Mouse (Mus musculus) lung, postnatal 14 days (tissue): ENCODE measurements around the gene Tprgl.

Experiments used
- DNase-seq: peaks from one replicate; pipeline ENCODE4 v3.0.0; 2021

Tprgl gene

DNA sequence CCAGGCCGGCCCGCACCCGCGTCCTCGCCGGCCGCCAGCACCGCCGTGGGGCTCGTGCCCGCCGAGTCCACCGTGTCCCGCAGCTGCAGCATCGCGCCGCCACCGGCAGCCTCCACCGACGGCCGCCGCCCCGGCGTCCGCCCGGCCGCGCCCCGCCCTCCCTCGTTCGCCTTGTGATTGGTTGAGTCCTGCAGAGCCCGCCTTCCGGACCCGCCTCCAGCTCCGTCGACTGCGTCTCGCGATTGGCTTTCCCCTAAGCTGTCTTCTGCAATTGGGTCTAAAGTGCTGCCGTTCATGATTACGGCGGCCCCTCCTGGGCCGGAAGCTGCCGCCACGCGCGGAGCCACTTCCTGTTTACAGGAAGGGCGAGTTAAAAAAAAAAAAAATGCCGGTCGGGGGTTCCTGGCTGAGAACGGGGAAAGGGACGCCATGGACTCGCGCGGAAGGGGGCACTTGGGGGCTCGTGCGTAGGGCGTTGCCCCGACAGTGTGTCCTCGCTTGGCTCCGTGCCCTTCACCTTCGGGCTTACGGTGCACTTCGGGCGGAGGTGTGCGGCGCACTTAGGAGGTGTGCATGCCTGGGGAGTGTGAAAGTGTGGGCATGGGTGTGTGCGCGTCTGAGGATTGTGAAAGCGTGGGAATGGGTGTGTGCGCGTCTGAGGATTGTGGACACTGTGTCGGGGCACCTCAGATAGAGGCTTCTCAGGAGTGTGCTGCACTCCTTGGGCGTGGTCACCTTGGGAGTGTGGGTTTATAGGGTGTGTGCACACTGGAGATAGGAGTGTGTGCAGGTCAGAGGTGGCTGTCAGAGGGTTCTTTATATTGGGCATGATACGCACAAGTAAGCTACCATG lies at the start of gene Tprgl:
TSS of gene Tprgl (minus strand) at position 129 of the 853 bp plus-strand sequence.
- peak; percentile 98 for DNase-seq

GRCm38 (mm10) chr4:154209825-154210224 lies 49.4 kb upstream of the Tprgl start:
- DNase-seq, result no peak

GRCm38 (mm10) chr4:154209054-154209453 lies 48.6 kb upstream of the Tprgl start:
- peak; percentile 53 for DNase-seq

DNA sequence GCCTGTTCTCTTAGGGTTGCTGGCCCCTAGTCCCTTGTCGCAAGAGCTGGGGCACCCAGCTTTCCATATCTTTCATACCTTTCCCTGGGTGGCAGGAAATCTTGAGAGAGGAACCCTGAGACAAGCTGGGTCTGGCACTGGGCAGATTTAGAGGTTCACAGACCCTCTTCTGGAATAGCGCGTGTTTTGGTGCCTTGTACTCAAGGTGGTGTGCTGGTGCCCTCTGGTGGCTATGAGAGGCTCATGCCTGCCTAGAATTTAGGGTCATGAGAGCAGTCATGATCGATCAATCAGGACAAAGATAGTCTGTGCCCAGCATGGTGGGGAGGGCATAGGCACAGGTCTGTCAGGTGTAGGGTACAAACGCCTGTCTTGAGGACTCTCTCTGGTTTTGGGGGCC lies 46.8 kb upstream of the Tprgl start:
- peak; percentile 79 for DNase-seq

- DNase-seq, result peak; percentile 76
These were observed 44.9 kb upstream of the Tprgl start for GRCm38 (mm10) chr4:154205392-154205791.

- no peak for DNase-seq
These were observed 44.1 kb upstream of the Tprgl start for GRCm38 (mm10) chr4:154204532-154204931.

DNA sequence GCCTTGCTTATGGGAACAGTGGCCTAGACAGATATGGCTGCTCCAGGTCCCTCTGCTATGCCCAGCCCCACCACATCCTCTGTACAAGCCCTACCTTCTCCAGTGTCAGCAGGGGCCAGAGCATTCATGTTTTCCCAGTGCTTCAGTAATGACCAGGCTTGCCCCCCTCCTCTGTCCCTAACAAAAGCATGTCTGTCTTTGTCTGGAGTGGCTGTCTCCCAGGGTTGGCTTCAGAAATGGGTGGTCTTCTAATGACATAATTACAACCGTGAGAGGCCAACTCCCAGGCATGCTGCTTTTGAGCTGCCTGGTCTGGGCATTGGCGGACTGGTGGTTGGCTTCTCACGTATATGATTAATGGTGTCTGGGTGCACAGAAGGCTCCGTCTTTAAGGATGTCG lies 41.0 kb upstream of the Tprgl start:
- DNase-seq, result no peak

- no peak for DNase-seq
These were observed 38.0 kb upstream of the Tprgl start for GRCm38 (mm10) chr4:154198377-154198961.

DNA sequence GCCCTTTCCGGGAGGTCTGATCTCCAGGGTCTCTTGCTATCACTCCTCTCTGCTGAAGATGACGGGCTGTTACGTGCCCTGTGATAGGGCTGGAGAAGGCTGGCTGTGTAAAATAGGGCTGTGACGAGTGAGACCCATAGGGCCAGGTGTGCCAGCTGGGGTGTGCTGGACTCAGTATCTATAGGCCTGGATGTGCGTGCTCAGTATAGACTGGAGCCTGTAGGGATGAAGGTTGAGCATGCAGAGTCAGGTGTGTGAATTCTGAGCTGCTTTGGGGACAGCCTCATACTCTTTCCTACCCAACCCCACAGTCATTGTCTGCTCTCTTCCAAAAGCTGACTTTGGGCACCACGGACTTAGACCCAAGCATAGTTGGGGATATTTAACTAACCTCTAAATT lies 37.5 kb upstream of the Tprgl start:
- no peak for DNase-seq

DNA sequence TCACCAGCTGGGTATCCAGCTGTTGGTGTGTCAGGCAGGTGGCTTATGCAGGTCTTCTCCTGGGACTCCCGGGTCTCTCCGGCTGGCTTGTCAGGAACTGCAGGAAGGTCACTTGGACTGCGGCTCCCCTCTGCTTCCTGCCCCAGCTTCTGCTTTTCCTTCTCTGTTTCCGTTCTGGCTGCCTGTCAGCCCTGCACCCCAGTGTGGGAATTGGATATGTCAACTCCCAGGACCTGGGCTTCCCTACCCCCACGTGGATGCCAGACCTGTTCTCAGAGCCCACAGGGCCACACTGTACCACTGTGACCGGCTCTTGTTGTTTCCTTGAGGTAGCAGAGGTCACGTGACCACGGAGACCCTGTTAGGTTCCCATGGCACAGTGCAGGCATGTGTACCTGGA lies 28.5 kb upstream of the Tprgl start:
- DNase-seq, result peak; percentile 35

DNA sequence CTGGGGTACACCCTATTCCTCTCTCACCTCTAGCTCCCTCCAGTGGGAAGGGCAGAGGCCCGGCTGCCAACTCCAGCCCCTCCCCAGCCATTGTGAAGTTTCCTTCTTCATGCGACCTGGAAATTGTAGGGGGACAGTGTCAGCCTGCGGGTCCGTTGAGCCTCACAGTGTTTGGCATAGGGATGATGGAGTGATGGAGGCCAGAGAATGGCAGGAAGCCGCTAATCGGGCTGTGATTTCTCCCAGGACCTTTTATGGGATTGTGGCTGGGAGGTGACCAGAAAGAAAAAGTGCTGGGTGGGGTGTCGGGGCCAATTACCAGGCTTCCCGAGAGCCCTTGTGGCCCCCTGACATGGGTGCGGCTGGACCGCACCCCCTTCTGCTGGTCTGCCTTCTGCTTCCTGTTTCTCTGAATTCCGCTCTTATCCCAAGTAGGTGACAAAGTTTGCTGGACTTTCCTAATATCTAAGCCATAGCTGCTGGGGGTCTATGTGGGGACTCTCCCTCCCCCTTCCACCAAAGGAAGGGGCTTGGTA lies 25.6 kb upstream of the Tprgl start:
- peak; percentile 39 for DNase-seq

GRCm38 (mm10) chr4:154185001-154185400 lies 24.5 kb upstream of the Tprgl start:
- DNase-seq, result no peak

GRCm38 (mm10) chr4:154183566-154183965 lies 23.1 kb upstream of the Tprgl start:
- DNase-seq, result peak; percentile 54

- DNase-seq, result peak; percentile 55
These were observed 20.5 kb upstream of the Tprgl start for GRCm38 (mm10) chr4:154181001-154181400.

GRCm38 (mm10) chr4:154177257-154177656 lies 16.8 kb upstream of the Tprgl start:
- DNase-seq, result peak; percentile 70

DNA sequence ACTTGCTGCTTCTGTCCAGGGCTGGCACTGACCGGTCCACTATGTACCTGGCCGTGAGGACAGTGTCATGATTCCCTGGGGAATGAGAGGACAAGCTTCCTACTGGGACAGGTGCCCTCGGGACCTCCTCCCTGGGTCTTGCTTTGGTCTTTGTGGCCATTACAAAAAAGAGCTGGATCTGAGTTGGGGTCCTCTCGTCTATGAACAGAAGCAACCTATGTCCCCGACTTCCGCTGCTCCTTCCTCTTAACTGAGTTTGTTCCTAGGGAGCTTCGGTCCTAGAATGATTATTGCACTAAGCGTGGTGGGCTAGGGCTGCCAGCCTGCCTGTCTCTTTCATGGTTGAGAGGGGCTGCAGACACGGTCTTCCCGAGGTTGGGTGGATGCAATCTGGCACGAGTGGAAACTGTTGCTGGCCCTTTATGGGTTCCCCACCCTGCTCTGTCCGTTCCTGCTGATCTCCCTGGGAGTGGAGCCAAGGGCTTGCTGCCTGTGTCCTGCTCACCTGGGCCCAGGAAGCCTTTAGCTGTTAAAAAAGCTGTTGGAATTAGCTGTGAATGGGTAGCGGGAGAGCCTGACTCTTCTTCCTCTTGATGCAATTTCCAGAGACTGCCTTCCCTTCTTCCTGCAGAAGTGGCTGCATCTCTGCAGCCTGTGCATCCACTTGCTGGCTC lies 11.6 kb upstream of the Tprgl start:
- no peak for DNase-seq

DNA sequence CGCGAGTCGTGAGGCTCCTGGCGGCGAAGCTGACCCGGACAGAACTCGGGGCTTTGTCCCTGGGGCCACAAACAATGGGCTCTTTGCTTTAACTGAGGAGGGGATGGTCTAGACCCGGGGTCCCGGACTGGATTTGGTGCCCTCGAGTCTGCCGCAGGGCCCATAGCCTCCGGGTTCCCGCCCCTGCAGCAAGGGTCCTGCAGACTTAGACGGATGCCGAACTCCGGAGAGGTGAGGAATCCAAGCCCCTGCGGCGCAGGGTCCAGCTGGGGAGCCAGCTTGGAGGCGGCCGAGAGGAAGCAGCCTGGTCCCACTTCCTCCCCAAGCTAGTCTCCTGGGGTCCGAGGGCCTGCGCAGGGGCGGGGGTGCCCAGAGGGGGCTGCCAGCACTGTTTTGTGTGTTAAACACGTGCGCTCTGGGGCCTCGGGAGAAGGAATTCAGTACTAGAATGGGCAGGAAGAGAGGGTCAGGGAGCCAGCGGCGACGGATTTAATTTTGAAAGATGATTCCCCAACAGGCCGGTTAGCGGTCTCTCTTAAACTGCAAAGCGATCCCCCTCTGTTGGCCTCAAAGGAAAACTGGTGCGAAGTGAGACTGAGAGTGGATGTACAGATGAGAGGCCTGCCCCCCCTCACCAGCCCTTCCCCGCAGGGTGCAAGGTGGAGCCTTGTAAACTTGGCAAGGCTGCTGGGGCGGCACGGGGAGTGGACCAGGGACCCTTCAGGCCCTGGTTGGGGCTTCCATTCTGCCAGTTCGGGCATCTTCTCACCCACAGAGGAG lies 10.9 kb upstream of the Tprgl start:
- DNase-seq, result no peak

GRCm38 (mm10) chr4:154170506-154171150 lies 10.2 kb upstream of the Tprgl start, which contains the start of gene Megf6:
Megf6 (plus strand) TSS chr4:154170730.
- DNase-seq, result peak; percentile 78

- no peak for DNase-seq
These were observed 9.6 kb upstream of the Tprgl start for GRCm38 (mm10) chr4:154170021-154170420.

DNA sequence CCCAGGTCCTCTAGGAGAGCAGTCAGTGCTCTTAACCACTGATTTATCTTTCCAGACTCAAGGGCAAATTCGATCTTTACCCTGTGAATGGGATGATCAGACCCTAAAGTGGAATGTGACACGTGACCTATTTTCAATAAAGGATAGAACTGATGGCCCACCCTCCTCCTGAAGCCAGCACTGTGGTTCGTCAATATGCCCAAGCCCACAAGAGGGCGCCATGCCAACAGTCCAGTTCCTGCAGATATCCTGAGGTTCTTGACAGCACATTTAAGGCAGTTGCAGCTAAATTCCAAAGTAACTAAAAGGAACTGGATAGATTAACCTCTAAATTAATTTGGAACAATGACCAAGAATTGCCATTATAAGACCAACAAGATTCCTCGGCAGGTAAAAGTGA lies 6.6 kb upstream of the Tprgl start:
- peak; percentile 89 for DNase-seq

DNA sequence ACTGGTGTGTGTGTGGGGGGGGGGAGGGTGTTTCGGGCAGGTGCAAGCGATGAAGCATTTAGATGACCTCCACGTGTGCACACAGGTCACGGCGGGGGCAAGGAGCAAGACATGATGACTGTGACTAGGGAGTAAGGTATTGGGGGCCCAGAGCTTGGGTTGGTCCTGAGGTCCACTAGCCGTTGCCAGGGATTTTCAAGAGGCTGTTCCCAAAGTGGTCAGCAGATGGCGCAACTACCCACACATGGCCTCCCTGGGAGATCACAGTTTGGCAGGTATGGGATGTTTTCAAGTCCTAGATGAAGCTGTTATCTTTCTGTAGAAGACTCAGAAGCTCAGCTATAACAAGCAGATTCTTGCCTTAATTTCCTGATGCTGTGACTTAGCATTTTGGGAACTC lies 2.8 kb upstream of the Tprgl start:
- DNase-seq, result peak; percentile 88

GRCm38 (mm10) chr4:154159961-154160537 lies 417 bp downstream of the Tprgl start:
- peak; percentile 49 for DNase-seq
